In genomic region chr6:32787399-32787798, GRCm38 (mm10) we compare ENCODE assay signal across 21 mouse cellular contexts.
DNase-seq lines count a peak whose midpoint lies in the region; ATAC-seq lines count a peak whose summit lies in the region.
"Had no signal": no experiment of that assay in that cellular context is flagged by ENCODE, and none has a peak within 500 bp of the region (broad histone marks: within the 10 kb centered on the region; RNA-seq: fewer than 3 reads in every experiment).

No protein-coding gene starts in this region.

- intact Hi-C loops in left cerebral cortex, postnatal 36 days (cut with DNase I): no loop called here

- no peak for ATAC-seq in kidney, embryonic 15.5 days (replicated peaks; ENCODE audit: low FRiP score)
- ATAC-seq in kidney, embryonic 14.5 days (ENCODE audit: low FRiP score, low TSS enrichment): no peak
- ATAC-seq: forebrain, embryonic 16.5 days; hindbrain, embryonic 16.5 days; inflammation-experienced regulatory T-cells, adult 6 months; Patski had no signal

- no peaks in the 10 kb centered on the region for H3K9me3 ChIP-seq in kidney, embryonic 15.5 days (replicated peaks)
- H3K9me3 ChIP-seq in kidney, embryonic 14.5 days (ENCODE audit: control insufficient read depth, low read length): no peaks in the 10 kb centered on the region
- H3K9me3 ChIP-seq: embryonic facial prominence, embryonic 15.5 days; heart, embryonic 12.5 days; hindbrain, embryonic 12.5 days had no signal

- peaks cover 13% of the 10 kb centered on the region; the same call in 1 of the 2 replicates for H3K36me3 ChIP-seq in kidney, embryonic 15.5 days
- peaks cover 4% of the 10 kb centered on the region; the same call in 1 of the 2 replicates for H3K36me3 ChIP-seq in kidney, embryonic 14.5 days (ENCODE audit: control insufficient read depth, insufficient read depth, low read length)

- H3K4me3 ChIP-seq in kidney, embryonic 15.5 days (replicated peaks): no peak overlapping the region
- H3K4me3 ChIP-seq in kidney, embryonic 14.5 days (ENCODE audit: low read length): no peak overlapping the region
- H3K4me3 ChIP-seq: embryonic facial prominence, embryonic 15.5 days; erythroblast, embryonic 14.5 days; heart, embryonic 12.5 days; hindbrain, embryonic 12.5 days had no signal

- H3K4me2 ChIP-seq in kidney, embryonic 15.5 days: no peak overlapping the region
- H3K4me2 ChIP-seq in kidney, embryonic 14.5 days (replicated peaks; ENCODE audit: low read depth, low read length): no peak overlapping the region
- H3K4me2 ChIP-seq: embryonic facial prominence, embryonic 15.5 days; heart, embryonic 12.5 days; hindbrain, embryonic 12.5 days had no signal

- H3K27ac ChIP-seq in kidney, embryonic 15.5 days: peak overlapping the region; percentile 18; the same call in 1 of the 2 replicates
- H3K27ac ChIP-seq in kidney, embryonic 14.5 days (ENCODE audit: low read depth, low read length): no peak overlapping the region
- H3K27ac ChIP-seq: embryonic facial prominence, embryonic 15.5 days; hindbrain, embryonic 12.5 days had no signal

- H3K9ac ChIP-seq in kidney, embryonic 15.5 days: no peak overlapping the region
- H3K9ac ChIP-seq in kidney, embryonic 14.5 days (ENCODE audit: low read depth, low read length): no peak overlapping the region
- H3K9ac ChIP-seq: embryonic facial prominence, embryonic 15.5 days; heart, embryonic 12.5 days; hindbrain, embryonic 12.5 days had no signal

- no peaks in the 10 kb centered on the region for H3K27me3 ChIP-seq in kidney, embryonic 15.5 days
- H3K27me3 ChIP-seq in kidney, embryonic 14.5 days (ENCODE audit: control insufficient read depth, insufficient read depth, low read length): no peaks in the 10 kb centered on the region
- H3K27me3 ChIP-seq: embryonic facial prominence, embryonic 15.5 days; heart, embryonic 12.5 days; hindbrain, embryonic 12.5 days; Patski had no signal

- peaks cover 14% of the 10 kb centered on the region for H3K4me1 ChIP-seq in kidney, embryonic 15.5 days
- peaks cover 6% of the 10 kb centered on the region for H3K4me1 ChIP-seq in kidney, embryonic 14.5 days (ENCODE audit: control insufficient read depth, insufficient read depth, low read length)
- H3K4me1 ChIP-seq: embryonic facial prominence, embryonic 15.5 days; heart, embryonic 12.5 days had no signal

- peak; percentile 70 for DNase-seq in ES-CJ7 (ENCODE audit: low read depth, low spot score)
- DNase-seq in embryo, embryonic 10.5 days (ENCODE audit: low spot score): peak; percentile 48
- no peak for DNase-seq in urinary bladder, postnatal 10 days (ENCODE audit: low spot score)
- no peak for DNase-seq in left cerebral cortex, postnatal 36 days (ENCODE audit: low spot score in 2 of 2)
- DNase-seq in adrenal gland, adult 18-20 months (ENCODE audit: low spot score in 2 of 2): no peak
- DNase-seq: adrenal gland, postnatal 10 days; cerebellum, adult 11 months; cerebellum, adult 8-10 months; cerebellum, postnatal 14 days; gastrocnemius, postnatal 10 days; kidney, adult 11 months had no signal

- WGBS in kidney, embryonic 15.5 days: 33% methylated on average over 1 of the region's 1 CpGs
- 15% methylated on average over 1 of the region's 1 CpGs for WGBS in kidney, embryonic 14.5 days

Comparison
In these comparisons a context has a peak if more than half of its experiments do, and no peak if none do; other contexts are left out.
1. DNase-seq: peak in ES-CJ7 (single experiment) and embryo, embryonic 10.5 days (single experiment); none in urinary bladder, postnatal 10 days (single experiment), left cerebral cortex, postnatal 36 days (0 of 2) and adrenal gland, adult 18-20 months (0 of 2).